Mouse (Mus musculus): Measurements from ENCODE around the gene Gale. TPM values are rescaled to one million over a fixed set of nuclear protein-coding genes. Genes with fewer than 3 reads are reported as not detected.
A peak's percentile ranks its signal among the peaks of the same experiment; 100 is the strongest.
"Not testable (repeated sequence)": the region's sequence is repeated elsewhere in the genome, so short reads cannot be mapped to it uniquely, and the experiment has no call there.

The Gale gene
- polyA plus RNA-seq, 1 experiment from 2014 or later, result 41.2 TPM

- no peak overlapping the region for H3K4me2 ChIP-seq
- peaks cover 21% of the 10 kb centered on the region for H3K4me1 ChIP-seq
- ATAC-seq, result no peak
- H3K9ac ChIP-seq, result no peak overlapping the region
- H3K36me3 ChIP-seq, result peaks cover 60% of the 10 kb centered on the region
- 87% methylated on average over 9 of the region's 9 CpGs for WGBS (ENCODE audit: insufficient replicate concordance)
- H3K9me3 ChIP-seq (replicated peaks), result no peaks in the 10 kb centered on the region
- no peak overlapping the region for H3K4me3 ChIP-seq
- no peaks in the 10 kb centered on the region for H3K27me3 ChIP-seq (replicated peaks)
- H3K27ac ChIP-seq, result no peak overlapping the region
Observed at GRCm38 (mm10) chr4:135928376-135928775, 35.2 kb upstream of the Gale start.

DNA sequence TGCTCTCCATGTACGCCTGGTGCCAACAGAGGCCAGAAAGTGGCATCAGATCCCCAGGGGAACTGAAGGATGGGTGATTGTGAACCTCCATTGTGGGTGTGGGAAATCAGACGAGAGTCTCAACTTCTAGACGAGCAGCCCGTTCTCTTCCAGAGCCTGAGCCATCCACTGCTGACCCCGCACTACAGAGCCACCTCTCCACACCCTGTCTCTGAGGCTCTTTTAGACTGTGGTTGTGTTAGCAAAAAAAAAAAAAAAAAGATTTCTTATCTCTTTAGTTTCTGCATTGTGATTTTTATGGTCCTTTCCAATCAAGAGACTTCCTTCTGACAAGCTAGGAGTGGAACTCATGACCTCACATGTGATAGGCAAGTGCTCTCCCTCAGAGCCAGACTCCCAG, 34.1 kb upstream of the Gale start:
- Histone ChIP-seq H3K4me2 (no peak overlapping the region), H3K4me3 (no peak overlapping the region), H3K36me3 (peaks cover 62% of the 10 kb centered on the region), H3K9me3 (replicated peaks) (no peaks in the 10 kb centered on the region), H3K27me3 (replicated peaks) (no peaks in the 10 kb centered on the region), H3K4me1 (peaks cover 32% of the 10 kb centered on the region), H3K27ac (no peak overlapping the region), H3K9ac (no peak overlapping the region)
- ATAC-seq, result no peak
- 83% methylated on average over 5 of the region's 5 CpGs for WGBS (ENCODE audit: insufficient replicate concordance)

DNA sequence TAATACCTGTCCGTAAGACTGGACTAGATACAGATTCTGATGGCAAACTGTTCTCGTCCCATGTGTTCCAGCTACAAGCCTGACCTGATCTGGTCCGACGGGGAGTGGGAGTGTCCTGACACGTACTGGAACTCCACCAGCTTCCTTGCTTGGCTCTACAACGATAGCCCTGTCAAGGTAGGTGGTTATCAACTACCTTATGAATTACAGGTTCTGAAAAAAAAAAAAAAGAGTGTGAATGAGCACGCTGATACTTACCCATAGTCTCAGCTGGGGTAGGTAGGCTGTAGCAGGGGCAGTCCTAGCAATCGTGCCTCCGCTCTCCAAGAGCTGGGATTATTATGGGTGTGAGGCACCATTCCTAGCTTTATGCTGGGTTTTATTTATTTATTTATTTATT, 33.7 kb upstream of the Gale start:
- Histone ChIP-seq H3K27me3 (replicated peaks) (no peaks in the 10 kb centered on the region), H3K27ac (no peak overlapping the region), H3K9me3 (replicated peaks) (no peaks in the 10 kb centered on the region), H3K36me3 (peaks cover 58% of the 10 kb centered on the region), H3K4me3 (no peak overlapping the region), H3K9ac (no peak overlapping the region), H3K4me2 (no peak overlapping the region), H3K4me1 (peaks cover 36% of the 10 kb centered on the region)
- 82% methylated on average over 9 of the region's 9 CpGs for WGBS (ENCODE audit: insufficient replicate concordance)
- no peak for ATAC-seq

- Histone ChIP-seq H3K27me3 (replicated peaks) (no peaks in the 10 kb centered on the region), H3K9me3 (replicated peaks) (no peaks in the 10 kb centered on the region), H3K4me2 (no peak overlapping the region), H3K36me3 (peaks cover 57% of the 10 kb centered on the region), H3K9ac (no peak overlapping the region), H3K27ac (no peak overlapping the region), H3K4me1 (peaks cover 40% of the 10 kb centered on the region), H3K4me3 (no peak overlapping the region)
- ATAC-seq, result no peak
- WGBS (ENCODE audit: insufficient replicate concordance), result 86% methylated on average over 8 of the region's 8 CpGs
Observed at GRCm38 (mm10) chr4:135930239-135930638, 33.3 kb upstream of the Gale start.

DNA sequence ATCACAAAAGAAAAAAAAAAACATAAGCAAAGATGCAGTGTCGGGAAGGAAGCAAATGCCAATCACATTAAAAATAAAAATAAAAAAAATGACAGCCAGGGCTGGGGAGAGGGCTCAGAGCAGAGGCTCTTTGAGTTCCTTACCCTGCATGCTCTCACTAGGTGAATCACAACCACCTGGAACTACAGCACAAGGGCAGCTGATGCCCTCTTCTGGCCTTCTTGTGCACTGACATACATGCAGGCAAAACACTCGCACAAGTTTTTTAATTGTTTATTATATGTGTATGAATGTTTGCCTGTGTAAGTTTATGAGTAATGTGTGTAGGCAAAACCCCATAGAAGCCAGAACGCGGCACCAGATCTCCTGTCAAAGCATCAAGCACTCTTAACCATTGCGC, 31.7 kb upstream of the Gale start:
- ATAC-seq, result no peak
- Histone ChIP-seq H3K9ac (no peak overlapping the region), H3K4me2 (no peak overlapping the region), H3K27me3 (replicated peaks) (no peaks in the 10 kb centered on the region), H3K9me3 (replicated peaks) (no peaks in the 10 kb centered on the region), H3K27ac (no peak overlapping the region), H3K36me3 (peaks cover 42% of the 10 kb centered on the region), H3K4me1 (peaks cover 40% of the 10 kb centered on the region), H3K4me3 (no peak overlapping the region)
- WGBS (ENCODE audit: insufficient replicate concordance), result 61% methylated on average over 5 of the region's 5 CpGs

GRCm38 (mm10) chr4:135934708-135935500, 28.6 kb upstream of the Gale start:
- Histone ChIP-seq H3K27ac (peak overlapping the region; percentile 74), H3K4me3 (no peak overlapping the region), H3K4me1 (peaks cover 64% of the 10 kb centered on the region), H3K9me3 (replicated peaks) (no peaks in the 10 kb centered on the region), H3K4me2 (peak overlapping the region; percentile 41), H3K9ac (peak overlapping the region; percentile 50), H3K36me3 (peaks cover 48% of the 10 kb centered on the region), H3K27me3 (replicated peaks) (no peaks in the 10 kb centered on the region)
- ATAC-seq, result peak; percentile 65
- WGBS (ENCODE audit: insufficient replicate concordance), result 21% methylated on average over 12 of the region's 12 CpGs

- no peak for ATAC-seq
- 46% methylated on average over 5 of the region's 5 CpGs for WGBS (ENCODE audit: insufficient replicate concordance)
- peak overlapping the region; percentile 41 for H3K4me2 ChIP-seq
Observed at GRCm38 (mm10) chr4:135935502-135935901, 28.0 kb upstream of the Gale start.

DNA sequence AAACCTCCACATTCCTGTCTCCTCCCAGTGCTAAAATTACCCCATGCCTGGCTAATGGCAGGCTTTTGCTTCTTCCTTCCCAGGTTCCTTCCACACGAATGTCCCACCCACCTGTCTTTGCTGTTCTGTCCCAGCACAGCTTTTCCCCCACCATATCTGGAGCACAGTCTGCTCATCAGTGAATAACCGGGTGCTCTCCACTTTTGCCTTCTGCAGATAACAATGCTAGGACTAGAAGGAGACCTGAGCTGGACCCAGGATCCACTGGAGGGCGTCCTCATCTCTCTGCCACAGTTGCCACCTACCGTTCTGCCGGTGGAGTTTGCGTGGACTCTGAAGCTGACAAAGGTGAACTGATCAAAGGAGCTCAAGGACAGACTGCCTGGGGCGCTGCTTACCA, 24.7 kb upstream of the Gale start:
- Histone ChIP-seq H3K9me3 (replicated peaks) (no peaks in the 10 kb centered on the region), H3K36me3 (peaks cover 26% of the 10 kb centered on the region), H3K9ac (no peak overlapping the region), H3K27ac (peak overlapping the region; percentile 37; the same call in 1 of the 2 replicates), H3K27me3 (replicated peaks) (no peaks in the 10 kb centered on the region), H3K4me1 (peaks cover 71% of the 10 kb centered on the region), H3K4me3 (no peak overlapping the region), H3K4me2 (no peak overlapping the region)
- WGBS (ENCODE audit: insufficient replicate concordance), result 48% methylated on average over 7 of the region's 7 CpGs
- peak; percentile 71 for ATAC-seq

More at GRCm38 (mm10) chr4:135935502-135935901, 28.0 kb upstream of the Gale start:
- Histone ChIP-seq H3K4me3 (no peak overlapping the region), H3K4me1 (peaks cover 64% of the 10 kb centered on the region), H3K9ac (peak overlapping the region; percentile 50; the same call in 1 of the 2 replicates), H3K27ac (peak overlapping the region; percentile 70), H3K36me3 (peaks cover 44% of the 10 kb centered on the region), H3K27me3 (replicated peaks) (no peaks in the 10 kb centered on the region), H3K9me3 (replicated peaks) (no peaks in the 10 kb centered on the region)

DNA sequence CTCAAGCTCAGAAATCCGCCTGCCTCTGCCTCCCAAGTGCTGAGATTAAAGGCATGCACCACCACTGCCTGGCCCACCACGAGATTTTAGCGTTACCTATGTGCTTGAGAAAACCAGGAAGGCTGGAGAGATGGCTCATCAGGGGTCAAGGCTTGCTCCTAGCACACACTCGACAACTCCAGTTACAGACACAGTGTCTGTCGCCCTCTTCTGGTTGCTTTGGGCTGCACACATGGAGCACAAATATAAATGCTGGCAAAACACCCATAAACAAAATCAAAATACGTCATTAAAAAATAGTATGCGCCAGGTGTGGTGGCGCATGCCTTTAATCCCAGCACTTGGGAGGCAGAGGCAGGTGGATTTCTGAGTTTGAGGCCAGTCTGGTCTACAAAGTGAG, 22.5 kb upstream of the Gale start:
- not testable (repeated sequence) for ATAC-seq

GRCm38 (mm10) chr4:135942193-135942592, 21.3 kb upstream of the Gale start:
- Histone ChIP-seq H3K36me3 (peaks cover 22% of the 10 kb centered on the region), H3K4me2 (no peak overlapping the region), H3K27me3 (replicated peaks) (no peaks in the 10 kb centered on the region), H3K9ac (no peak overlapping the region), H3K9me3 (replicated peaks) (no peaks in the 10 kb centered on the region), H3K4me1 (peaks cover 50% of the 10 kb centered on the region), H3K4me3 (no peak overlapping the region), H3K27ac (no peak overlapping the region)
- no peak for ATAC-seq
- WGBS (ENCODE audit: insufficient replicate concordance), result 53% methylated on average over 6 of the region's 6 CpGs

More for the DNA sequence above, 22.5 kb upstream of the Gale start:
- not testable (repeated sequence) for H3K4me3 ChIP-seq; H3K9me3 ChIP-seq (replicated peaks); H3K27ac ChIP-seq; H3K4me2 ChIP-seq; H3K9ac ChIP-seq; H3K27me3 ChIP-seq (replicated peaks)
- peaks cover 57% of the 10 kb centered on the region for H3K4me1 ChIP-seq
- H3K36me3 ChIP-seq, result peaks cover 22% of the 10 kb centered on the region
- 73% methylated on average over 8 of the region's 8 CpGs for WGBS (ENCODE audit: insufficient replicate concordance)

DNA sequence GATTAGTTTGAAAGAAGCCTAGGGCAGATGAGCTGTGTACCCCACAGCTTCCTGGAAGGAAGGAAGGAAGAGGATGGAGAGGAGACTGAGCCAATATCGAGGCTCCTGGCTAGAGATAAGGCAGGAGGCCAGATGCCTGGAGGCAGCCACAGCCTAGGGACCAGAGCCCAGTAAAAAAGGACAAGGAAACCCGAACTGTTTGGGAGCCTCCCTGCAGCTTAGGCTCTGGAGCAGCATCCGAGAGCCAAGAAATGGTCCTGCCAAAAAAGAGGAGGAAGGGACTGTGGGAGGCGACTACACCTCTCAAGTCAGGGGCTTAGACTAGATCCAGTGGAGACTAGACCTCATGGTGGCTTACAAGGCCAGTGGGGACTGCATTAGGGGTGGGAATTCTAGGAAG, 20.1 kb upstream of the Gale start:
- Histone ChIP-seq H3K4me3 (no peak overlapping the region), H3K27ac (no peak overlapping the region), H3K27me3 (replicated peaks) (no peaks in the 10 kb centered on the region), H3K9me3 (replicated peaks) (no peaks in the 10 kb centered on the region), H3K4me2 (no peak overlapping the region), H3K9ac (no peak overlapping the region), H3K36me3 (peaks cover 22% of the 10 kb centered on the region), H3K4me1 (peaks cover 49% of the 10 kb centered on the region)
- no peak for ATAC-seq
- 37% methylated on average over 4 of the region's 4 CpGs for WGBS (ENCODE audit: insufficient replicate concordance)

DNA sequence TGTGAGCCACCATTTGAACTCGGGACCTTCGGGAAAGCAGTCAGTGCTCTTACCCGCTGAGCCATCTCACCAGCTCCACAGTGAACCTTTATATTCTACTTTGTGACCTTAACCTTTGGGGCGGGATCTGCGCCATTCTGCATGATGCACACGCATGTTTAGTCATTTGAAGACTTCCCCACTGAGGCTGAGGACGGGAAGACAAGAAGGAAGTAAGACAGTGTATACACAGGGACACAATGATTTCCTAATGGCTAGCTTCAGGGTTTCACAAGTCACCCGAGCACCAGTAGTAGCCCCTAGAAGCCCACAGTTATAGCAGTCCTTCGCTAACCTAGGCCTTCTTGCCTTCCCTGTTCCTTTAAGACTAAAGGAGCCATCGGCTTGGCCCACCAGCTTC, 17.8 kb upstream of the Gale start:
- 65% methylated on average over 10 of the region's 10 CpGs for WGBS (ENCODE audit: insufficient replicate concordance)
- H3K4me3 ChIP-seq, result peak overlapping the region; percentile 86
- H3K9me3 ChIP-seq (replicated peaks), result no peaks in the 10 kb centered on the region
- peaks cover 52% of the 10 kb centered on the region for H3K4me1 ChIP-seq
- H3K36me3 ChIP-seq, result peaks cover 5% of the 10 kb centered on the region
- 0 out of 2 replicates have a peak, but pooled peaks have one; percentile 9 for ATAC-seq
- peak overlapping the region; percentile 84 for H3K9ac ChIP-seq
- peak overlapping the region; percentile 71; the same call in 1 of the 2 replicates for H3K27ac ChIP-seq
- H3K27me3 ChIP-seq (replicated peaks), result no peaks in the 10 kb centered on the region
- peak overlapping the region; percentile 85 for H3K4me2 ChIP-seq

All from liver, embryonic 12.5 days (tissue).